Mouse (Mus musculus) adrenal gland, postnatal 4 days (tissue): Measurements from ENCODE around the gene Olfr204. TPM values are rescaled to one million over a fixed set of nuclear protein-coding genes. Genes with fewer than 3 reads are reported as not detected.
"Not testable (repeated sequence)": the region's sequence is repeated elsewhere in the genome, so short reads cannot be mapped to it uniquely, and the experiment has no call there.

ENCODE experiments used
- DNase-seq, 2 experiments: peaks; one replicate each; pipeline ENCODE4 v3.0.0; 2021 to 2022; ENCODE audit warnings: low spot score in 2 of 2, mixed read lengths in 2 of 2
- long read RNA-seq, 2 experiments: library from polyadenylated mRNA; stranded (forward); transcript quantifications; one replicate each; pipeline ENCODE4 v2.0.0; 2021
- total RNA-seq, 2 experiments: library from RNA; stranded (reverse); gene quantifications; 2 replicates each; pipeline ENCODE4 v1.2.3; 2021

Gene Olfr204
- under 1 TPM in 1 of 2 experiments, not detected in 1; 0.06 TPM for total RNA-seq
- long read RNA-seq, experiment 1: 0 reads
- long read RNA-seq, experiment 2: 0 reads

- no peak for DNase-seq
Observed at GRCm38 (mm10) chr16:59318148-59318547, at the start of gene Olfr204. Gene Olfr204, minus strand, starts transcription at chr16:59318248.

DNA sequence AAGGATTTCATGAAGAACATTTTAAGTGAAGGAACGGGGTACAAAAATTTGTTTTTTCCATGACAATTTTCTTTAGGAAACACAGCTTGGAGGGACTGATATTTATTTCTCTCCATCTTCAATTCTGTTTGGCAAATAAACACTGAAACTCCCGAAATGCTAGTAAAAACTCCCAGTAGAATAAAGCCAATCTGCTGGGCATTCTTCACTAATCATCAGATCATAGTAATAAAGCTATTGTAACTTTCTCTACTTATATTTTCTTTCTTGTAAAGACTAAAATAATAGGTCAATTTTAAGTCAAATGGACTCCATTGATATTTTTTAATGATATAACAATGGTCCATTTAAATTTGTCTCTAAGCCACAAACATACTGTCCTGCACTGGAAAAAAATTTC lies 45.8 kb upstream of the Olfr204 start, which contains the start of gene Olfr209:
Gene Olfr209, minus strand, starts transcription at position 101 of the 400 bp plus-strand sequence.
- DNase-seq: no peak

DNA sequence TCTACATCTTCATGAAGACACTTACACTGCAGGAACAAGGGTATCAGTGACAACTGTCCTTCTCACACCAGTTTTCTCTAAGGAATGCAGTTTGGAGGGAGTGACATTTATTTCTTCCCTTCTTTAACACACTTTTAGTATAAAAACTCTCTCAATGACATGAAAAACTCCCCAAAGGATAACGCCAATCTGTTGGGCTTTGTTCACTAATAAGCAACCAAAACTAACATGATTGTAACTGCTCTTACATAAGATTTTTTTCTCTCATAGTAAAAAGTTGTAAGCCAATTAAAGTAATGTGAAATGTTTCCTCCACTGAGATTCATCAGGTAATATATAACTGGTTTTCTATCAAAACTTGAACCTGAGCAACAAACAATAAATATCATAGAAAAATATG lies 31.1 kb upstream of the Olfr204 start, which contains the start of gene Olfr206:
Gene Olfr206, minus strand, starts transcription at position 101 of the 400 bp plus-strand sequence.
- DNase-seq: no peak

DNA sequence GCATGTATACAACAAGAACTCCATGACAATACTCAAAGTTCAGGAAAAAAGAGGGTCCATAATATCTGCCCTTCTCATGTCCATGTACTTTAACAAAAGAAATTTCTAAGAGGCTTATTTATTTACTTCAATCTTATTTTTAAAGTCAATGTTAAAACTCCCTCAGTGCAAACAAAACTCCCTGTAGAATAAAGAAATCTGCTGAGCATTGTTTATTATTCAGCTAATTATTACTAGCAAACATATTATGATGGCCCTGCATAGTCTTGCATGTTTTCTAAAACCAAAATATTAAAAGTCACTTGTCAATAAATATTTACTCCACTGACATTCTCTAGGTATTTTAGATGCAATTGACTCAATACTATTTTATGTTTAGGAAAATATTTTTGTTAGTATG lies 13.0 kb upstream of the Olfr204 start, which contains the start of gene Olfr205:
Gene Olfr205, minus strand, starts transcription at position 101 of the 400 bp plus-strand sequence.
- no peak for DNase-seq

- not testable (repeated sequence) for DNase-seq
Observed at GRCm38 (mm10) chr16:59323262-59323661, 5.2 kb upstream of the Olfr204 start.

DNA sequence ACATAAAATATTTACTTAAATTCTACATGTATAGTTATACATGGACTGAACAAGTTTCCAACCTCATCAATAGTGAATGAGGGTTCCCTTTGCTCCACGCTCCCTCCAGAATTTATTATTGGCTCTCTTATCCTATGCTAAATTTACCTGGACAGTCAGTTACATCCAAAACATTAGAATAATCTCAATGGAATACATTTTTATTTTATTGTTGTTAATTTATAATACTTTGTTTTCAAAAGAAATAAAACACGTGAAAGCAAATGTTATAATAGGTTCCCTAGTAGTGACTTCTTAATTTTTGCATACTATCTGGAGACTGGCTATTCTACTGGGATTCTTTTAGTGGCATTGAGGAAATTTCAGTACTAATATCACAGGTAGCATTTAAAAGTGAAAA lies 19.5 kb downstream of the Olfr204 start, which contains the start of gene Olfr203:
Gene Olfr203, plus strand, starts transcription at position 301 of the 400 bp plus-strand sequence.
- DNase-seq: no peak

DNA sequence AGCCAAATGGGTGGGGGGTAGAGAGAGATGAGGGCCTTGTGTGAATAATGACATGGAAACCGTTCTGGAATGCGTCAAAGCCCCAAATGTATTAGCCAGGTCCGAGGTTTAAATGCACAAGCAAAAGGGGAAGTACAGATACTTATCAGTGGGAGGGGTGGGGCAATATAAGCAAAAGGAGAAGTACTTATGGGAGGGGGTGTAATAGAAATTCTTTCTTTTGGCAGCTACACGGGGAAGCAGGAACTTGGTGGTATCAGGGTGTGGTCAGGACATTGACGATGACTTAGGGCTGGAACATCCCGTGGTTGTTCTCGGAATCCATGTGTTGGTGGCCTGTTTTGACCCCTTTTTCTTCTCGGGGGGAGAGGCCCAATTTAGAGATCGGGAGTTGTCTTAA lies 30.5 kb downstream of the Olfr204 start:
- DNase-seq: not testable (repeated sequence)

- DNase-seq: no peak
Observed at GRCm38 (mm10) chr16:59286693-59287092, 31.4 kb downstream of the Olfr204 start, which contains the start of gene Olfr202. Gene Olfr202, minus strand, starts transcription at chr16:59286793.

GRCm38 (mm10) chr16:59283476-59283875 lies 34.6 kb downstream of the Olfr204 start:
- DNase-seq: no peak

DNA sequence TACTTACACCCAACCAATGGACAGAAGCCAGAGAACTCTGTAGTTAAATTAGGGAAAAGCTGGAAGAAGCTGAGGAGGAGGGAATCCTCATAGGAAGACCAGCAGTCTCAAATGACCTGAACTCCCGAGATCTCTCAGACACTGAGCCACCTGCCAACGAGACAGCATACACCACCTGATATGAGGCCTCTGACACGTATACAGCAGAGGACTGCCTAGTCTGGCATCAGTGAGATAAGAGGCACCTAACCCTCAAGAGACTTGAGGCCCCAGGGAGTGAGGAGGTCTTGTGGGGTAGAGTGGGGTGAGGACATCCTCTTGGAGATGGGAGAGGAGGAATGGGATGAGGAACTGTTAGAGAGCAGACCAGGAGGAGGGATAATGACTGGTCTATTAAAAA lies 37.5 kb downstream of the Olfr204 start:
- DNase-seq: no peak

DNA sequence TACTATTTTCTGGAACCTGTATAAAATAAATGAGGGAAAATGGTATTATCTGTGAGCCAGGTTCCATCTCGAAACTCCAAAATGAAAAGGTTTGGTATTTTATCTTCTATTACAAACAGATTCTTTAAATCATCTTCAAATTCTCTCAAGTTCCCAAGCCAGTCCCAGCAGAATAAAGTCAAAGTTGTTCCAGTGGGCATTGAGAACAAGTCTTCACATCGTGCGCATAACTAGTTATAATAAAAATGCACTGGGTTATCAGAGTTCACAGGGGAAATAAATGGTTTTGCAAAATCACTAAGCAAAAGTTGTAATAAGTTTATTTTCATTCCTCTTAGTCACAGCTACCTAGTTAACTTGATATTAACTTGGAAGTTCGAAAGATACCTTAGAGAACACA lies 45.5 kb downstream of the Olfr204 start, which contains the start of gene Olfr201:
Gene Olfr201, minus strand, starts transcription at position 101 of the 400 bp plus-strand sequence.
- not testable (repeated sequence) for DNase-seq

DNA sequence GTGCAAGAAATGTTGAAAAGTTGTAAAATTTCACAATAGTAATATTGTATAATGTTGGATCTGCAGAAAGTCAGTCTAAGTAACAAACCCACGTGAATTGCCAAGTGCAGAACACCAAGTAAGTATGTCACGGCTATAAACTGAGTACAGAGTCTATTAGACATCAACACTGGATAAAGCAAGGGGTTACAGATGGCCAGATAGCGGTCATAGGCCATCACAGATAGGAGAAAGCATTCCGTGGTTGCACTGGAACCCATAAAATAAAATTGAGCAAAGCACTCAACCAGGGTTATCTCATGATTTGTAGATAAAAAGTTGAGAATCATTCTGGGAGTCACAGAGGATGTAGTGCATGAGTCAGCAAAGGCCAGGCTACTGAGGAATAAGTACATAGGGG lies 49.0 kb downstream of the Olfr204 start:
- DNase-seq: not testable (repeated sequence)

Other genes with a start within 250 kb of the Olfr204 start
- not detected for gene Olfr190, start 240.2 kb downstream of the Olfr204 start, total RNA-seq
- gene Olfr191, start 228.4 kb downstream of the Olfr204 start, total RNA-seq: not detected
- gene Olfr193, start 206.4 kb downstream of the Olfr204 start, total RNA-seq: not detected
- not detected for gene Olfr194, start 197.2 kb downstream of the Olfr204 start, total RNA-seq
- not detected for gene Olfr195, start 171.2 kb downstream of the Olfr204 start, total RNA-seq
- gene Olfr196, start 147.8 kb downstream of the Olfr204 start, total RNA-seq: not detected
- gene Olfr198, start 114.7 kb downstream of the Olfr204 start, total RNA-seq: not detected
- gene Olfr199, start 98.5 kb downstream of the Olfr204 start, total RNA-seq: not detected
- not detected for gene Olfr201, start 45.6 kb downstream of the Olfr204 start, total RNA-seq
- not detected for gene Olfr202, start 31.5 kb downstream of the Olfr204 start, total RNA-seq
- gene Olfr203, start 19.4 kb downstream of the Olfr204 start, total RNA-seq: not detected
- gene Olfr205, start 12.9 kb upstream of the Olfr204 start, total RNA-seq: not detected
- gene Olfr206, start 31.0 kb upstream of the Olfr204 start, total RNA-seq: not detected
- not detected for gene Olfr209, start 45.7 kb upstream of the Olfr204 start, total RNA-seq
- not detected for gene Gabrr3, start 89.1 kb upstream of the Olfr204 start, total RNA-seq
- 10 to 100 TPM; 18.1 to 20.5 TPM for gene Riox2, start 153.5 kb upstream of the Olfr204 start, total RNA-seq